Mouse (Mus musculus): Measurements from ENCODE around the gene Dgcr8. TPM values are rescaled to one million over a fixed set of nuclear protein-coding genes. Genes with fewer than 3 reads are reported as not detected.

The Dgcr8 gene
- polyA plus RNA-seq (2012; rRNA removed) = 70.0 and 79.3 TPM in 2 replicates

DNA sequence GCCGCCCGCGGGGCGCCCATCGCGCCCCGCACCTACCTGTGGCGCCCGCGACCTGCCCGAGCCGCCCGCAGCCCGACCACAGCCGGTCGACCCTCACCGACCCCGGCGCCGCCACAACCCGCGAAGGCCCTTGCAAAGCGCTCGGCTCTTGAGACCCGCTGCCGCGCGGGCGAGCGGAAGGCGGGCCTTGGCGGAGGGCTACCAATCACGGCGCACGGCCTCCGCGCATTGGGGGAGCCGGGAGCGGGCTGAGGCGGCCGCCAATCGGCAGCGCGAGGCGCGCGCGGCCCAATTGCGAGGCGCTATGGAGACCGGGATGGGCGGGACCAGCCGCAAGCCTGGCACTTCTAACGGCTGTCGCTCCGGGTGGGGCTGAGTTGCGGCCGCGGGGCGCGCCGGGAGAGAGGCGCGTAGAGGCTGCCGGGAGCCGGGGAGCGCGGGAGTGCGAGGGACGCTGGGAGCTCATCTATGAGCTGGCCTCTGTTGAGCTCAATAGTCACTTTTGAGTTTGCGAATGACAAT is at the start of gene Dgcr8:
Gene Dgcr8 (minus strand): TSS at position 180 of the 522 bp plus-strand sequence.
- Histone ChIP-seq H3K36me3 (ENCODE audit: control insufficient read depth, insufficient read depth, low read length) (peaks cover 4% of the 10 kb centered on the region), H3K27me3 (ENCODE audit: control insufficient read depth, insufficient read depth, low read length) (no peaks in the 10 kb centered on the region), H3K27ac (ENCODE audit: control insufficient read depth, insufficient read depth, low read length) (peak within 1 kb of the TSS; percentile 32; the same call in 1 of the 2 replicates), H3K4me3 (ENCODE audit: control insufficient read depth, insufficient read depth, low read length) (peak within 1 kb of the TSS; percentile 90), H3K4me1 (replicated peaks; ENCODE audit: control insufficient read depth, insufficient read depth, low read length) (peaks cover 6% of the 10 kb centered on the region)
- peak; percentile 98 for DNase-seq
- under 1% methylated on average over 71 of the region's 71 CpGs for WGBS
- TF ChIP-seq POLR2A (IDR thresholded peaks at IDR 0.05; ENCODE audit: control insufficient read depth, extremely low read depth, insufficient read depth, low read length, poor library complexity) (peak; percentile 86), CTCF (IDR thresholded peaks at IDR 0.05; ENCODE audit: borderline replicate concordance, control insufficient read depth, extremely low read depth, insufficient read depth, low read length, poor library complexity) (0 out of 2 replicates have a peak, but pooled peaks have one; percentile 48)

DNA sequence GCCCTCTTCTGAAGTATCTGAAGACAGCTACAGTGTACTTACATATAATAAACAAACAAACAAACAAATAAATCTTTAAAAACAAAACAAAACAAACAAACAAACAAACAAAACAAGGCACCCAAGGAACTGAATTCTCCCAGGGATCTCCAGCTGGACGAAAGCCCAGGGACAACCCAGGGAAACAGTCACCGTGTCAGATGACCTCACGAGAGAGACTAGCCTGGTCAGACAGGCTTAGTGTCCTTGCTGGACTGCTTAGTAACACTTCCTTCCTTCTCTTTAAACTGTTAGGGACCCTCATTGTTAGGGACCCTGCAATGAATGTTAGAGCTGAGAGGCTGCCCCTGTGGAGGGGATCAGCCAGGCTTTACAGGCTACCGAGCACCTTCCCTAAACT is 48.2 kb upstream of the Dgcr8 start:
- WGBS = 95% methylated on average over 4 of the region's 4 CpGs
- Histone ChIP-seq H3K4me1 (replicated peaks; ENCODE audit: control insufficient read depth, insufficient read depth, low read length) (no peaks in the 10 kb centered on the region), H3K4me3 (ENCODE audit: control insufficient read depth, insufficient read depth, low read length) (no peak overlapping the region), H3K36me3 (ENCODE audit: control insufficient read depth, insufficient read depth, low read length) (peaks cover 6% of the 10 kb centered on the region; the same call in 1 of the 2 replicates), H3K27me3 (ENCODE audit: control insufficient read depth, insufficient read depth, low read length) (no peaks in the 10 kb centered on the region), H3K27ac (ENCODE audit: control insufficient read depth, insufficient read depth, low read length) (no peak overlapping the region)
- TF ChIP-seq POLR2A (IDR thresholded peaks at IDR 0.05; ENCODE audit: control insufficient read depth, extremely low read depth, insufficient read depth, low read length, poor library complexity) = no peak
- no peak for TF ChIP-seq CTCF (IDR thresholded peaks at IDR 0.05; ENCODE audit: borderline replicate concordance, control insufficient read depth, extremely low read depth, insufficient read depth, low read length, poor library complexity)
- DNase-seq = no peak

DNA sequence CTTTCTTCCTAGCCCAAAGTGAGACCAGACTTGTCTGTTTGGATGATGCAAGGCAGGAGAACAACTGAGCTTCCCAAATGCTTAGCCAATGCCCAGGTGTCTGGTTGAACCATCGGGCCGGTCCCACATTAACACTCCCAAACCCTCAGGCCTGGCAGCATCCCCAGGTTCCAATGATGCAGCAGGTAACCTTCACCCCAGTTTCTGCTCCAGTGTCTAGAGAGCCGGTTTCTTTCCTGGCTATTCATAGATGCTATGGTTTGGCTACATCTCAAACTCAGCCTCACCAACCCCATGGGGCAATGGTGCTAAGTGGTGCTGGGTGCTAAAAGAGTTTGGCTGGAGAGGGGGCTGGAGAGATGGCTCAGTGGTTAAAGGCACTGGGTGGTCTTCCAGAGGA is 46.9 kb upstream of the Dgcr8 start:
- Histone ChIP-seq H3K27me3 (ENCODE audit: control insufficient read depth, insufficient read depth, low read length) (no peaks in the 10 kb centered on the region), H3K4me3 (ENCODE audit: control insufficient read depth, insufficient read depth, low read length) (no peak overlapping the region), H3K27ac (ENCODE audit: control insufficient read depth, insufficient read depth, low read length) (no peak overlapping the region), H3K4me1 (replicated peaks; ENCODE audit: control insufficient read depth, insufficient read depth, low read length) (no peaks in the 10 kb centered on the region), H3K36me3 (ENCODE audit: control insufficient read depth, insufficient read depth, low read length) (peaks cover 6% of the 10 kb centered on the region; the same call in 1 of the 2 replicates)
- no peak for DNase-seq
- no peak for TF ChIP-seq POLR2A (IDR thresholded peaks at IDR 0.05; ENCODE audit: control insufficient read depth, extremely low read depth, insufficient read depth, low read length, poor library complexity)
- TF ChIP-seq CTCF (IDR thresholded peaks at IDR 0.05; ENCODE audit: borderline replicate concordance, control insufficient read depth, extremely low read depth, insufficient read depth, low read length, poor library complexity) = no peak
- WGBS = 97% methylated on average over 3 of the region's 3 CpGs

DNA sequence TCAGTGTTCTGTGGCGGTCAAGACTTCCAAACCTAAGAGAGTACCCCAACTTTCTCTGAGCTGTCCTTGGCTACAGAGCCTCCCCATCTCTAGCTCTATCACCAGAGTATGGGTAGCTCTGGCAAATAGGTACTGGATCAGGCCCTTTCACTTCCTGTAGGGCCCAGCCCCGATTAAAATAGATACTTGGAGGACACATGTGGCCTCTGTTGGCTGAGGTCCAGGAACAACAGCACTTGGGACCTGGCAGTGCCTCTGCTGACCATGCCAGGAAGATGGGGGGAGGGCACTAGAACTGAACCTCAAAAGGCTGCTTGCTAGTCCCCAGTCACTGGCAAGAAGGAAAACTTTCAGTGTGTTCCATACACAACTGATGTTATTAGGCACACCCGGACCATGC is 44.9 kb upstream of the Dgcr8 start:
- TF ChIP-seq POLR2A (IDR thresholded peaks at IDR 0.05; ENCODE audit: control insufficient read depth, extremely low read depth, insufficient read depth, low read length, poor library complexity) (no peak), CTCF (IDR thresholded peaks at IDR 0.05; ENCODE audit: borderline replicate concordance, control insufficient read depth, extremely low read depth, insufficient read depth, low read length, poor library complexity) (no peak)
- Histone ChIP-seq H3K4me1 (replicated peaks; ENCODE audit: control insufficient read depth, insufficient read depth, low read length) (no peaks in the 10 kb centered on the region), H3K27ac (ENCODE audit: control insufficient read depth, insufficient read depth, low read length) (no peak overlapping the region), H3K4me3 (ENCODE audit: control insufficient read depth, insufficient read depth, low read length) (no peak overlapping the region), H3K36me3 (ENCODE audit: control insufficient read depth, insufficient read depth, low read length) (peaks cover 6% of the 10 kb centered on the region; the same call in 1 of the 2 replicates), H3K27me3 (ENCODE audit: control insufficient read depth, insufficient read depth, low read length) (no peaks in the 10 kb centered on the region)
- DNase-seq = no peak
- 71% methylated on average over 3 of the region's 3 CpGs for WGBS

GRCm38 (mm10) chr16:18328524-18328923 is 39.5 kb upstream of the Dgcr8 start:
- no peaks in the 10 kb centered on the region for H3K27me3 ChIP-seq (ENCODE audit: control insufficient read depth, insufficient read depth, low read length)
- DNase-seq = no peak
- no peak for TF ChIP-seq CTCF (IDR thresholded peaks at IDR 0.05; ENCODE audit: borderline replicate concordance, control insufficient read depth, extremely low read depth, insufficient read depth, low read length, poor library complexity)
- no peak for TF ChIP-seq POLR2A (IDR thresholded peaks at IDR 0.05; ENCODE audit: control insufficient read depth, extremely low read depth, insufficient read depth, low read length, poor library complexity)
- no peak overlapping the region for H3K27ac ChIP-seq (ENCODE audit: control insufficient read depth, insufficient read depth, low read length)
- H3K36me3 ChIP-seq (ENCODE audit: control insufficient read depth, insufficient read depth, low read length) = 0 out of 2 replicates have a peak, but pooled peaks cover 3% of the 10 kb centered on the region
- peaks cover 6% of the 10 kb centered on the region for H3K4me1 ChIP-seq (replicated peaks; ENCODE audit: control insufficient read depth, insufficient read depth, low read length)
- 100% methylated on average over 1 of the region's 1 CpGs for WGBS
- no peak overlapping the region for H3K4me3 ChIP-seq (ENCODE audit: control insufficient read depth, insufficient read depth, low read length)

DNA sequence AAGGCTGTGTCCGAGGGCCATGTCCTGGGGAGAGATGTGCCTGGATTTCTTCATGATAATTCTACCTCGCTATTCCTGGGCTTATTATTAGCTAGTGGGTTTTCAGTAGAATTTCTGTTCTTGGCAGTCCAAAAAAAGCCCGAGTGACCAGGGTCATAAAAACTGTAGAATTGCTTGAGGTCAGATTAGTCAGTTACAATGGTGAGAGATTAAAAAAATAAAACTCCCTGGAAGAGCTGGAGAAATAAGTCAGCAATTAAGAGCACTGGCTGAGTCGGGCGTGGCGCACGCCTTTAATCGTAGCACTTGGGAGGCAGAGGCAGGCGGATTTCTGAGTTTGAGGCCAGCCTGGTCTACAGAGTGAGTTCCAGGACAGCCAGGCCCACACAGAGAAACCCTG is 38.9 kb upstream of the Dgcr8 start:
- WGBS = 98% methylated on average over 9 of the region's 9 CpGs
- peaks cover 6% of the 10 kb centered on the region for H3K4me1 ChIP-seq (replicated peaks; ENCODE audit: control insufficient read depth, insufficient read depth, low read length)
- no peaks in the 10 kb centered on the region for H3K27me3 ChIP-seq (ENCODE audit: control insufficient read depth, insufficient read depth, low read length)
- H3K4me3 ChIP-seq (ENCODE audit: control insufficient read depth, insufficient read depth, low read length) = no peak overlapping the region
- no peak for DNase-seq
- no peak overlapping the region for H3K27ac ChIP-seq (ENCODE audit: control insufficient read depth, insufficient read depth, low read length)
- 0 out of 2 replicates have a peak, but pooled peaks cover 4% of the 10 kb centered on the region for H3K36me3 ChIP-seq (ENCODE audit: control insufficient read depth, insufficient read depth, low read length)
- TF ChIP-seq CTCF (IDR thresholded peaks at IDR 0.05; ENCODE audit: borderline replicate concordance, control insufficient read depth, extremely low read depth, insufficient read depth, low read length, poor library complexity) (no peak), POLR2A (IDR thresholded peaks at IDR 0.05; ENCODE audit: control insufficient read depth, extremely low read depth, insufficient read depth, low read length, poor library complexity) (no peak)
